Mouse (Mus musculus) heart, postnatal 4 days (tissue): ENCODE results near the gene Igfbp5. TPM values are rescaled to one million over a fixed set of nuclear protein-coding genes. Genes with fewer than 3 reads are reported as not detected.

Experiments used
- DNase-seq: peaks from one replicate; pipeline ENCODE4 v3.0.0; 2021
- total RNA-seq, 2 experiments: library from RNA; stranded (reverse); gene quantifications; 2 replicates each; pipeline ENCODE4 v1.2.3; 2021

Gene Igfbp5
- total RNA-seq: 100 to 1,000 TPM; 190 to 236 TPM

- peak; percentile 90 for DNase-seq
These were observed at the start of gene Igfbp5 for GRCm38 (mm10) chr1:72874287-72875211. Igfbp5 (minus strand) TSS chr1:72874884.

- peak; percentile 38 for DNase-seq
These were observed 40.1 kb upstream of the Igfbp5 start for GRCm38 (mm10) chr1:72914815-72915214.

- DNase-seq: no peak
These were observed 38.4 kb upstream of the Igfbp5 start for GRCm38 (mm10) chr1:72913073-72913472.

- no peak for DNase-seq
These were observed 21.1 kb upstream of the Igfbp5 start for GRCm38 (mm10) chr1:72895821-72896220.

GRCm38 (mm10) chr1:72887910-72888309, 13.2 kb upstream of the Igfbp5 start:
- no peak for DNase-seq

- peak; percentile 43 for DNase-seq
These were observed 11.1 kb upstream of the Igfbp5 start for GRCm38 (mm10) chr1:72885819-72886169.

GRCm38 (mm10) chr1:72885111-72885818, 10.6 kb upstream of the Igfbp5 start:
- DNase-seq: no peak

GRCm38 (mm10) chr1:72879319-72879634, 4.6 kb upstream of the Igfbp5 start:
- DNase-seq: no peak

- DNase-seq: no peak
These were observed 4.0 kb upstream of the Igfbp5 start for GRCm38 (mm10) chr1:72878473-72879318.

- DNase-seq: peak; percentile 62
These were observed 3.2 kb upstream of the Igfbp5 start for GRCm38 (mm10) chr1:72877892-72878291.

GRCm38 (mm10) chr1:72876111-72876510, 1.4 kb upstream of the Igfbp5 start:
- DNase-seq: no peak

- DNase-seq: no peak
These were observed 1.0 kb upstream of the Igfbp5 start for GRCm38 (mm10) chr1:72875708-72876107.

- DNase-seq: peak; percentile 66
These were observed 985 bp downstream of the Igfbp5 start for GRCm38 (mm10) chr1:72873511-72874286.

- no peak for DNase-seq
These were observed 1.6 kb downstream of the Igfbp5 start for GRCm38 (mm10) chr1:72873078-72873477.

GRCm38 (mm10) chr1:72872521-72872920, 2.2 kb downstream of the Igfbp5 start:
- DNase-seq: peak; percentile 79

GRCm38 (mm10) chr1:72871697-72872411, 2.8 kb downstream of the Igfbp5 start:
- DNase-seq: no peak

- DNase-seq: no peak
These were observed 3.4 kb downstream of the Igfbp5 start for GRCm38 (mm10) chr1:72871337-72871696.

GRCm38 (mm10) chr1:72870615-72871336, 3.9 kb downstream of the Igfbp5 start:
- DNase-seq: peak; percentile 89

- DNase-seq: peak; percentile 81
These were observed 4.7 kb downstream of the Igfbp5 start for GRCm38 (mm10) chr1:72869681-72870614.

GRCm38 (mm10) chr1:72869275-72869674, 5.4 kb downstream of the Igfbp5 start:
- DNase-seq: no peak
